In genomic region chr4:118432332-118432731, GRCm38 (mm10) we compare ENCODE assay signal across 18 mouse cellular contexts. TPM values are rescaled to one million over a fixed set of nuclear protein-coding genes. Genes with fewer than 3 reads are reported as not detected.
DNase-seq lines count a peak whose midpoint lies in the region; ATAC-seq lines count a peak whose summit lies in the region.
"Had no signal": no experiment of that assay in that cellular context is flagged by ENCODE, and none has a peak within 500 bp of the region (broad histone marks: within the 10 kb centered on the region; RNA-seq: fewer than 3 reads in every experiment).

No protein-coding gene starts in this region.

- no peak overlapping the region for H3K4me3 ChIP-seq in liver, embryonic 12.5 days
- no peak overlapping the region for H3K4me3 ChIP-seq in midbrain, embryonic 14.5 days (replicated peaks; ENCODE audit: low read depth, low read length)
- H3K4me3 ChIP-seq: midbrain, embryonic 13.5 days had no signal

- H3K27ac ChIP-seq in liver, embryonic 12.5 days: peak overlapping the region; percentile 88
- H3K27ac ChIP-seq in midbrain, embryonic 14.5 days (replicated peaks; ENCODE audit: low read depth, low read length): no peak overlapping the region
- H3K27ac ChIP-seq: liver, embryonic 14.5 days; midbrain, embryonic 13.5 days had no signal

- no peaks in the 10 kb centered on the region for H3K9me3 ChIP-seq in liver, embryonic 12.5 days (replicated peaks)
- H3K9me3 ChIP-seq in midbrain, embryonic 14.5 days (ENCODE audit: control insufficient read depth, low read length): no peaks in the 10 kb centered on the region
- H3K9me3 ChIP-seq: midbrain, embryonic 13.5 days had no signal

- no peak overlapping the region for H3K9ac ChIP-seq in liver, embryonic 12.5 days
- H3K9ac ChIP-seq in midbrain, embryonic 14.5 days (replicated peaks; ENCODE audit: low read length): no peak overlapping the region; the same call in 1 of the 2 replicates

- no peak for ATAC-seq in liver, embryonic 12.5 days
- ATAC-seq in midbrain, embryonic 14.5 days (ENCODE audit: low FRiP score, low TSS enrichment): no peak
- ATAC-seq: activated CD4-positive, CD25-positive, alpha-beta regulatory T cell, adult 4 months; midbrain, embryonic 13.5 days had no signal

- H3K4me2 ChIP-seq in liver, embryonic 12.5 days: 0 out of 2 replicates have a peak overlapping the region, but pooled peaks have one; percentile 94
- H3K4me2 ChIP-seq in midbrain, embryonic 14.5 days (ENCODE audit: low read length): no peak overlapping the region
- H3K4me2 ChIP-seq: midbrain, embryonic 13.5 days had no signal

- H3K27me3 ChIP-seq in liver, embryonic 12.5 days (replicated peaks): no peaks in the 10 kb centered on the region
- no peaks in the 10 kb centered on the region for H3K27me3 ChIP-seq in midbrain, embryonic 14.5 days (ENCODE audit: control insufficient read depth, insufficient read depth, low read length)
- H3K27me3 ChIP-seq: CH12.LX; midbrain, embryonic 13.5 days had no signal

- peak; percentile 11 for DNase-seq in embryo, embryonic 10.5 days (ENCODE audit: low spot score)
- DNase-seq in embryo, embryonic 9.5 days (ENCODE audit: extremely low spot score): no peak
- DNase-seq in liver: no peak
- peak; percentile 67 for DNase-seq in kidney, postnatal 14 days
- DNase-seq in spleen, postnatal 14 days (ENCODE audit: low spot score in 2 of 2): no peak
- no peak for DNase-seq in midbrain, embryonic 14.5 days
- DNase-seq in ovary, adult 18-20 months (ENCODE audit: low spot score): no peak
- DNase-seq: adrenal gland, postnatal 25 days; cerebellum, adult 8-10 months; gastrocnemius, postnatal 36 days; lung, postnatal 4 days; right cerebral cortex, postnatal 25 days; thymus, adult 2 months had no signal

- peaks cover 90% of the 10 kb centered on the region for H3K4me1 ChIP-seq in liver, embryonic 12.5 days
- peaks cover 21% of the 10 kb centered on the region for H3K4me1 ChIP-seq in midbrain, embryonic 14.5 days (ENCODE audit: control insufficient read depth, insufficient read depth, low read length)

- 69% methylated on average over 8 of the region's 8 CpGs for WGBS in liver, embryonic 12.5 days (ENCODE audit: insufficient replicate concordance)
- WGBS in midbrain, embryonic 14.5 days: 74% methylated on average over 8 of the region's 8 CpGs

- peaks cover 68% of the 10 kb centered on the region for H3K36me3 ChIP-seq in liver, embryonic 12.5 days
- H3K36me3 ChIP-seq in midbrain, embryonic 14.5 days (ENCODE audit: control insufficient read depth, insufficient read depth, low read length): peaks cover 23% of the 10 kb centered on the region

RNA-seq across cellular contexts. Expression of gene Elovl1, which starts 4.4 kb away (rescaled TPM):
- polyA plus RNA-seq in liver, embryonic 12.5 days (2016; fragmentation: Nextera tagmentation; extraction: Ambion mirVana): 117 and 127 TPM in 2 replicates
- 14.0 and 25.0 TPM in 2 replicates for polyA plus RNA-seq in midbrain, embryonic 14.5 days (2014; fragmentation: Nextera tagmentation; extraction: Ambion mirVana)

RNA-seq across cellular contexts. Expression of gene Cdc20, which starts 4.8 kb away (rescaled TPM):
- 240 and 250 TPM in 2 replicates for polyA plus RNA-seq in liver, embryonic 12.5 days (2016; fragmentation: Nextera tagmentation; extraction: Ambion mirVana)
- polyA plus RNA-seq in midbrain, embryonic 14.5 days (2014; fragmentation: Nextera tagmentation; extraction: Ambion mirVana): 29.6 and 47.3 TPM in 2 replicates

RNA-seq across cellular contexts. Expression of gene Med8, which starts 23.2 kb away (rescaled TPM):
- 105 and 109 TPM in 2 replicates for polyA plus RNA-seq in liver, embryonic 12.5 days (2016; fragmentation: Nextera tagmentation; extraction: Ambion mirVana)
- 89.6 and 109 TPM in 2 replicates for polyA plus RNA-seq in midbrain, embryonic 14.5 days (2014; fragmentation: Nextera tagmentation; extraction: Ambion mirVana)

RNA-seq across cellular contexts. Expression of gene Szt2, which starts 23.3 kb away (rescaled TPM):
- polyA plus RNA-seq in liver, embryonic 12.5 days (2016; fragmentation: Nextera tagmentation; extraction: Ambion mirVana): 4.8 and 4.9 TPM in 2 replicates
- polyA plus RNA-seq in midbrain, embryonic 14.5 days (2014; fragmentation: Nextera tagmentation; extraction: Ambion mirVana): 13.2 and 14.7 TPM in 2 replicates

RNA-seq across cellular contexts. Expression of gene Mpl, which starts 25.0 kb away (rescaled TPM):
- polyA plus RNA-seq in liver, embryonic 12.5 days (2016; fragmentation: Nextera tagmentation; extraction: Ambion mirVana): 17.4 and 19.4 TPM in 2 replicates
- 0.13 TPM in 1 of 2 replicates, not detected in the other for polyA plus RNA-seq in midbrain, embryonic 14.5 days (2014; fragmentation: Nextera tagmentation; extraction: Ambion mirVana)
- polyA plus RNA-seq: activated CD4-positive, CD25-positive, alpha-beta regulatory T cell, adult 4 months had no signal

Comparison
In these comparisons a context has a peak if more than half of its experiments do, and no peak if none do; other contexts are left out.
1. DNase-seq: peak in embryo, embryonic 10.5 days (single experiment) and kidney, postnatal 14 days (single experiment); none in embryo, embryonic 9.5 days (single experiment), liver (single experiment), spleen, postnatal 14 days (0 of 2), midbrain, embryonic 14.5 days (single experiment) and ovary, adult 18-20 months (single experiment).